Mouse (Mus musculus) midbrain, postnatal 0 days (tissue): ENCODE measurements around the gene Edem1. TPM values are rescaled to one million over a fixed set of nuclear protein-coding genes. Genes with fewer than 3 reads are reported as not detected.

Experiments
- ATAC-seq: fragments of 200-750 bp; cut with Nextera tagmentation; 2 replicates; pipeline ENCODE4 v1.8.0; 2017; ENCODE audit warnings: moderate number of reproducible peaks, mild to moderate bottlenecking, moderate TSS enrichment, moderate library complexity; ENCODE audit not compliant: low FRiP score
- DNase-seq: peaks from one replicate; pipeline ENCODE4 v3.0.0-alpha.2; 2015; ENCODE audit warnings: low spot score
- H3K27ac ChIP-seq: fragments of 300-500 bp; sonication (generic); 2 replicates; pipeline ENCODE4 v1.5.1; 2014; ENCODE audit warnings: low read depth, mild to moderate bottlenecking, low read length, mixed read lengths
- H3K27me3 ChIP-seq: fragments of 300-500 bp; sonication (generic); 2 replicates; pipeline ENCODE4 v1.6.1; 2014; ENCODE audit warnings: low read length, control low read depth, mixed read lengths; ENCODE audit not compliant: insufficient read depth
- H3K36me3 ChIP-seq: fragments of 300-500 bp; sonication (generic); 2 replicates; pipeline ENCODE4 v1.6.1; 2014; ENCODE audit warnings: low read length, control low read depth, mixed read lengths; ENCODE audit not compliant: insufficient read depth
- H3K4me1 ChIP-seq: fragments of 300-500 bp; sonication (generic); 2 replicates; pipeline ENCODE4 v1.6.1; 2014; ENCODE audit warnings: mild to moderate bottlenecking, control low read depth, antibody characterized with exemption, low read length, mixed read lengths; ENCODE audit not compliant: insufficient read depth
- H3K4me2 ChIP-seq: fragments of 300-500 bp; sonication (generic); 2 replicates; pipeline ENCODE4 v1.6.1; 2014; ENCODE audit warnings: low read depth, mild to moderate bottlenecking, low read length, mixed read lengths; ENCODE audit not compliant: poor library complexity, severe bottlenecking
- H3K4me3 ChIP-seq: fragments of 300-500 bp; sonication (generic); 2 replicates; pipeline ENCODE4 v1.5.1; 2014; ENCODE audit warnings: low read depth, mild to moderate bottlenecking, low read length, moderate library complexity
- H3K9ac ChIP-seq: fragments of 300-500 bp; sonication (generic); replicated peaks from 2 replicates; pipeline ENCODE4 v1.6.1; 2014; ENCODE audit warnings: mild to moderate bottlenecking, low read length, moderate library complexity, mixed read lengths; ENCODE audit not compliant: poor library complexity, severe bottlenecking
- H3K9me3 ChIP-seq: fragments of 300-500 bp; sonication (generic); 2 replicates; pipeline ENCODE4 v1.6.1; 2016; ENCODE audit warnings: low read length, control low read depth
- CTCF ChIP-seq: IDR thresholded peaks from 2 replicates; pipeline ENCODE4 v1.5.1; 2016; ENCODE audit warnings: antibody characterized with exemption, mild to moderate bottlenecking
- WGBS: fragments of 180-500 bp; shearing (Covaris S2); extraction: QIAGEN DNeasy Blood & Tissue Kit; methylation state at CpG from one replicate; pipeline ENCODE4 v1.1.7; 2014; 5-methylcytosine and 5-hydroxymethylcytosine counted together
- polyA plus RNA-seq: library from polyadenylated mRNA; unstranded; fragments of >200 nt; fragmentation: Nextera tagmentation; extraction: Ambion mirVana; gene quantifications from 2 replicates; pipeline ENCODE4 v1.2.1, GENCODE M21; 2015
- total RNA-seq: library from RNA; depleted of rRNA; stranded (reverse); fragments of >200 nt; gene quantifications from 2 replicates; pipeline ENCODE4 v1.2.3, GENCODE M21; 2014

Edem1 gene
- total and polyA plus RNA-seq, 2 experiments from 2014 or later, result 3.7 to 11.3 TPM

DNA sequence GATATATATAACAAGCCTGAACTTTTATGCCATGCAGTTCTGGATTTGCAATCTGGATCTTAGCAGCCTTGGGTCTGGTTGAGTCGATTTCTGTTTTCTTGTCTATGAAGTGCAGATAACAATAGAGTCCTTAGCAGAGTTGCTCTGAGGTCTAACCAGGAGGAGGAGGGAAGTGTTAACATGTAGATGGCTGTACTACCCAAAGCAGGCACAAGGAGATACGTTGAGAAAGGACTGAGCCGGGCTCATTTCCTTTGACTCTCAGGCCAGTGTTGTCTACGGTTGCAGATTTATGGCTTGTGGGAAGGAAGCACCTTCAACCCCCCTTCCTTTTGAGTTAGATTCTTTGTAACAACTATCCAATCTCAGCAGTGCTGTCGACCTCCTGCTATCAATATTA, 43.6 kb upstream of the Edem1 start:
- Histone ChIP-seq H3K4me2 (peak overlapping the region; percentile 85), H3K4me1 (peaks cover 13% of the 10 kb centered on the region), H3K36me3 (no peaks in the 10 kb centered on the region), H3K27ac (no peak overlapping the region), H3K4me3 (peak overlapping the region; percentile 100), H3K27me3 (no peaks in the 10 kb centered on the region), H3K9me3 (no peaks in the 10 kb centered on the region), H3K9ac (peak overlapping the region; percentile 99; the same call in 1 of the 2 replicates)
- DNase-seq (no peak), ATAC-seq (no peak)
- no peak for TF ChIP-seq CTCF
- 74% methylated on average over 5 of the region's 5 CpGs for WGBS

GRCm38 (mm10) chr6:108785551-108785950, 42.9 kb upstream of the Edem1 start:
- H3K4me3 ChIP-seq, result no peak overlapping the region
- H3K4me2 ChIP-seq, result no peak overlapping the region
- no peaks in the 10 kb centered on the region for H3K27me3 ChIP-seq
- H3K9me3 ChIP-seq, result no peaks in the 10 kb centered on the region
- no peak for DNase-seq
- no peak overlapping the region for H3K9ac ChIP-seq
- ATAC-seq, result no peak
- H3K36me3 ChIP-seq, result no peaks in the 10 kb centered on the region
- H3K27ac ChIP-seq, result no peak overlapping the region
- peaks cover 13% of the 10 kb centered on the region for H3K4me1 ChIP-seq
- no peak for TF ChIP-seq CTCF
- WGBS, result 90% methylated on average over 3 of the region's 3 CpGs

GRCm38 (mm10) chr6:108791498-108791897, 36.9 kb upstream of the Edem1 start:
- no peak overlapping the region for H3K4me3 ChIP-seq
- H3K4me2 ChIP-seq, result no peak overlapping the region
- H3K9ac ChIP-seq, result no peak overlapping the region
- no peaks in the 10 kb centered on the region for H3K36me3 ChIP-seq
- H3K4me1 ChIP-seq, result no peaks in the 10 kb centered on the region
- DNase-seq (no peak), ATAC-seq (no peak)
- H3K9me3 ChIP-seq, result no peaks in the 10 kb centered on the region
- no peak for TF ChIP-seq CTCF
- no peak overlapping the region for H3K27ac ChIP-seq
- H3K27me3 ChIP-seq, result no peaks in the 10 kb centered on the region
- WGBS, result 80% methylated on average over 5 of the region's 5 CpGs

DNA sequence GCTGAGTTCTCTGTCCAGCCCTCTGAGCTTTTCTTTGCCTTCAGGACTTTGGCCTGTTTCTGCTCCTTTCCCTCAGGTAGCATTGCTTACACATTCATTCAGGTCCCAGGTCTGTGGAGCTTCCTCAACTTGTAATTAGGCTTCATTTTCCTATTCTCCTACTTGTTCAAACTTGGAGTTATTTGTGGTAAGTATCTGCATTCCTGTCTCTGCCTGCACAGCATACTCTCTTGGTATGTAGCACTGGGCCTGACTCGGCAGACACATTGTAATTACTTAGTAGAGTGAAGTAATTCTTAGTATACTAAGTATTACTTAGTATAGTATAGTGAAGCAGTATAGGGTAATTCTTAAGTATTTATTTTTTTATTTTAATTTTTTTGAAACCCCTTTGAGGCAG, 32.5 kb upstream of the Edem1 start:
- DNase-seq (no peak), ATAC-seq (no peak)
- Histone ChIP-seq H3K27ac (no peak overlapping the region), H3K4me2 (no peak overlapping the region), H3K27me3 (no peaks in the 10 kb centered on the region), H3K9me3 (no peaks in the 10 kb centered on the region), H3K36me3 (no peaks in the 10 kb centered on the region), H3K4me1 (no peaks in the 10 kb centered on the region; the same call in 1 of the 2 replicates), H3K4me3 (no peak overlapping the region), H3K9ac (no peak overlapping the region)
- TF ChIP-seq CTCF, result no peak
- WGBS, result 83% methylated on average over 1 of the region's 1 CpGs

DNA sequence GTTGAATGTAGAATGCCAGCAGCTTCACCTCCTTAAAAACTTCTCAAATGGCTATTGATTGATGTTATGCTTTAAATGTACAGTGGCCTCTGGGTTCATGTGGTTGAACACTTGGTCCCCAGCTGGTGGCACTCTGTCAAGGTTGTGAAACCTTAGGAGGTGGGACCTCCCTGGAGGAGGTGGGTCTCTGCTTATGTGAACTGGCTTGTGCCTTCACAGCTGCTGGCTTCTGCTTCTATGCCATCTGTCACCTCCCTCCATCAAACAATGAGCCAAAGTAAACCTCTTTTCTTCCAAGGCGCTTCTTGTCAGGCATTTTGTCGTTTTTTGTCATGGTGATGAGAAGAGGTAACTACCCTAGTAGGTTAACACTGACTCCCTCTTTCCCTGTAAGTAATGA, 31.7 kb upstream of the Edem1 start:
- no peak for ATAC-seq
- Histone ChIP-seq H3K4me1 (no peaks in the 10 kb centered on the region; the same call in 1 of the 2 replicates), H3K9ac (no peak overlapping the region), H3K4me3 (no peak overlapping the region), H3K36me3 (no peaks in the 10 kb centered on the region), H3K9me3 (no peaks in the 10 kb centered on the region), H3K27me3 (no peaks in the 10 kb centered on the region), H3K4me2 (no peak overlapping the region), H3K27ac (no peak overlapping the region)
- DNase-seq, result peak; percentile 24
- WGBS, result 34% methylated on average over 2 of the region's 2 CpGs
- TF ChIP-seq CTCF, result no peak

- H3K4me1 ChIP-seq, result no peaks in the 10 kb centered on the region
- H3K4me2 ChIP-seq, result no peak overlapping the region
- H3K9ac ChIP-seq, result no peak overlapping the region
- TF ChIP-seq CTCF, result no peak
- H3K27me3 ChIP-seq, result no peaks in the 10 kb centered on the region
- WGBS, result 36% methylated on average over 1 of the region's 1 CpGs
- H3K27ac ChIP-seq, result no peak overlapping the region
- no peaks in the 10 kb centered on the region for H3K9me3 ChIP-seq
- ATAC-seq, result no peak
- DNase-seq, result peak; percentile 45
- H3K4me3 ChIP-seq, result no peak overlapping the region
- H3K36me3 ChIP-seq, result no peaks in the 10 kb centered on the region
These were observed 23.2 kb upstream of the Edem1 start for GRCm38 (mm10) chr6:108805194-108805593.
